Mouse (Mus musculus): ENCODE measurements at regions not wholly inside any gene's neighbourhood (a gene's known extent, or its start where the extent isn't known, plus 50 kb on each side); places are given as distances from the start of the nearest gene placed in this dataset.

DNA sequence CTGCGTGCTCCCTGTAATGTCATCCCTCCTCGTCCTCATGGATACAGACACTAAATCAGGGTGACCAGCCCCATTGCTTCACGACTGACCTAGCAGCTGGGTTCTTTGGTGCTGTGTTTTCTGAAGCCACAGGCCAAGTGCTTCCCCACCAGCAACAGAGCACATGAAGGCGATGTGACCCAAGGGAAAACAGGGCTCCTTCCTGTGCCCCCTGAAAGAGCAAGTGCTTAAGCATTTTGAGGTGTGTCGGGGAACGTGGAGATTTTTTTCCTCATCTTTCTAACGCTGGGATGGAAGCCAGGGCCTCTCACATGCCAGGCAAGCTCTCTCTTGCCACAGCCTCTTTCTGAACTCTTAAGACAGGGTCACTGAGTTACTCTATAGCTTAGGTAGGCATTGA is 87.3 kb upstream of the Zfp618 start:
- no peak for ATAC-seq (ENCODE audit: extremely low read depth, insufficient number of reproducible peaks, low FRiP score, poor library complexity, severe bottlenecking)

GRCm38 (mm10) chr4:62878927-62879326 is 86.4 kb upstream of the Zfp618 start:
- ATAC-seq (ENCODE audit: extremely low read depth, insufficient number of reproducible peaks, low FRiP score, poor library complexity, severe bottlenecking): no peak

GRCm38 (mm10) chr4:62881824-62882223 is 83.5 kb upstream of the Zfp618 start:
- ATAC-seq (ENCODE audit: extremely low read depth, insufficient number of reproducible peaks, low FRiP score, poor library complexity, severe bottlenecking): no peak

GRCm38 (mm10) chr4:62882276-62882675 is 83.1 kb upstream of the Zfp618 start:
- ATAC-seq (ENCODE audit: extremely low read depth, insufficient number of reproducible peaks, low FRiP score, poor library complexity, severe bottlenecking): no peak

- ATAC-seq (ENCODE audit: extremely low read depth, insufficient number of reproducible peaks, low FRiP score, poor library complexity, severe bottlenecking): no peak
Measured at GRCm38 (mm10) chr4:62888736-62889135, 76.6 kb upstream of the Zfp618 start.

- ATAC-seq (ENCODE audit: extremely low read depth, insufficient number of reproducible peaks, low FRiP score, poor library complexity, severe bottlenecking): 0 out of 2 replicates have a peak, but pooled peaks have one; percentile 20
Measured at GRCm38 (mm10) chr4:62889708-62890107, 75.7 kb upstream of the Zfp618 start.

DNA sequence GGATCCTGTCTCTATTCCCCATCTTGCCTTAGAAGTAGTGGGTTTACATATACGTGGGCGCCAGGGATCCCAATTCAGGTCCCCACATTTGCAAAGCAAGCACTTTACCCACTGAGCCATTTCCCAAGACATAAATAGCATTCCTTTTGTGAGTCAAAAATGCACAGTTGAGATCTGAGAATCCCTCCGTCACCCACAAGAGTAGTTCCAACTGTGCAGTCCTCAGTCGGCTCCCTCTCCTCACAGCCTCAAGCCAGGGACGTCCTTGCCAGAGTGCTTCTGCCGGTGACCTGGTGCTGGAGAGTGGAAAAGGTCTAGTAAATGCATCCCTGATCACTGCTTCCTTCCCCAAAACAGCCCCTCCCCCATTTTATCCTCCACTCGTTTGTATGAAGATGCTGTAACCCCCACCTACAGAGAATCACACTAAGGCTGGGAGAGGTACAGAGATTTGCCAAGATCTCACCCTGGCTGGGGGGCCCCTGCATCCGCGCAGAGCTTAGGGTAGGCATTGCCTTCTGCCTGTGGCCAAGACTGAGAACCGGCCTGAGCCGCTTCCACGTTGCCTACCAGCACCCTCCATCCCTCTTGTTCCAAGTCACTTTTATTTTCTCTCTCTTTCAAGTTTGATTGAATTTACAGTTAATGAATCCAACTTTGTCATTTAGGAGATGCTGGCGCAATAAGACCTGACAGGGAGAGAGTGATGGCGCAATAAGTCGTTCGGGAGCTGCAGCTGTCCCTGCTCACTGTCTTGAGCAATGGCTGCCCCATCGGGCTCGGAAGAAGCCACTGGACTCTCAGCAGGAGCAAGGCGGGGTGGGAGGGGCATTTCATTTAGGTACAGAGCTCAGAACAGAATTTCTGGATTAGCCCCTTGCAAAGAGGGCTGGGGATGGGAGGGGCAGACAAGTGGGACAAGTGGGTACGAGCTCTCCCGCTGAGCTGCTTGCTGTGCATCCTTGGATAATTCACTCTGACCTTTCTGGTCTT is 74.5 kb upstream of the Zfp618 start:
- ATAC-seq (ENCODE audit: extremely low read depth, insufficient number of reproducible peaks, low FRiP score, poor library complexity, severe bottlenecking): no peak

GRCm38 (mm10) chr4:62912891-62913290 is 52.5 kb upstream of the Zfp618 start:
- ATAC-seq (ENCODE audit: extremely low read depth, insufficient number of reproducible peaks, low FRiP score, poor library complexity, severe bottlenecking): no peak
